Mouse (Mus musculus) liver, adult 2 months (tissue): ENCODE data around the gene Cttnbp2. TPM values are rescaled to one million over a fixed set of nuclear protein-coding genes. Genes with fewer than 3 reads are reported as not detected.

Experiments used
- DNase-seq: peaks from one replicate; pipeline ENCODE4 v3.0.0-alpha.2; 2011; ENCODE audit warnings: low read depth, low spot score; ENCODE audit errors: extremely low read depth
- H3K27ac ChIP-seq: fragments of 200-500 bp; replicated peaks from 2 replicates; pipeline ENCODE4 v1.5.1; 2012; ENCODE audit warnings: low read depth, mild to moderate bottlenecking, control low read depth, inconsistent platforms, low read length; ENCODE audit not compliant: insufficient read depth
- H3K27me3 ChIP-seq: fragments of 200-500 bp; 2 replicates; pipeline ENCODE4 v1.6.1; 2012; ENCODE audit warnings: mild to moderate bottlenecking, moderate library complexity, low read length, inconsistent platforms; ENCODE audit not compliant: control insufficient read depth, insufficient read depth
- H3K36me3 ChIP-seq: fragments of 200-500 bp; 2 replicates; pipeline ENCODE4 v1.6.1; 2012; ENCODE audit warnings: low read length, inconsistent platforms; ENCODE audit not compliant: control insufficient read depth, insufficient read depth
- H3K4me1 ChIP-seq: fragments of 200-500 bp; 2 replicates; pipeline ENCODE4 v1.6.1; 2011; ENCODE audit warnings: low read length; ENCODE audit not compliant: control insufficient read depth, insufficient read depth
- H3K4me3 ChIP-seq: fragments of 200-500 bp; 2 replicates; pipeline ENCODE4 v1.5.1; 2011; ENCODE audit warnings: low read depth, mild to moderate bottlenecking, control low read depth, low read length, moderate library complexity; ENCODE audit not compliant: insufficient read depth
- H3K79me2 ChIP-seq: fragments of 200-500 bp; 2 replicates; pipeline ENCODE4 v1.6.1; 2012; ENCODE audit warnings: inconsistent platforms, mild to moderate bottlenecking, low read length, moderate library complexity; ENCODE audit not compliant: control insufficient read depth, insufficient read depth
- H3K9ac ChIP-seq: fragments of 200-500 bp; 2 replicates; pipeline ENCODE4 v1.6.1; 2012; ENCODE audit warnings: low read depth, mild to moderate bottlenecking, control low read depth, inconsistent platforms, low read length
- CTCF ChIP-seq: fragments of 200-500 bp; IDR thresholded peaks from 2 replicates; pipeline ENCODE4 v1.5.1; 2011; ENCODE audit warnings: low read depth, low read length, control low read depth
- POLR2A ChIP-seq: fragments of 200-500 bp; IDR thresholded peaks from 2 replicates; pipeline ENCODE4 v1.6.1; 2011; ENCODE audit warnings: low read length, control low read depth; ENCODE audit not compliant: insufficient read depth; ENCODE audit errors: extremely low read depth
- WGBS: fragments of 180-500 bp; shearing (Covaris S2); methylation state at CpG from one replicate; pipeline ENCODE4 v1.1.7; 2018; 5-methylcytosine and 5-hydroxymethylcytosine counted together
- polyA plus RNA-seq: library from polyadenylated mRNA; depleted of rRNA; stranded (reverse); fragments of >200 nt; gene quantifications from 2 replicates; pipeline ENCODE4 v1.2.3, GENCODE M21; 2012
- total RNA-seq: library from RNA; depleted of rRNA; stranded (reverse); fragments of >200 nt; gene quantifications from 2 replicates; pipeline ENCODE4 v1.2.3, GENCODE M21; 2014

Cttnbp2 gene
- total and polyA plus RNA-seq, 2 experiments: 0.05 to 0.18 TPM

- TF ChIP-seq POLR2A (no peak), CTCF (no peak)
- H3K4me3 ChIP-seq: no peak overlapping the region
- no peak for DNase-seq
- 82% methylated on average over 6 of the region's 6 CpGs for WGBS
- H3K4me1 ChIP-seq: no peaks in the 10 kb centered on the region
- no peaks in the 10 kb centered on the region for H3K79me2 ChIP-seq
- no peaks in the 10 kb centered on the region for H3K27me3 ChIP-seq
- no peak overlapping the region for H3K27ac ChIP-seq
- no peaks in the 10 kb centered on the region for H3K36me3 ChIP-seq
- H3K9ac ChIP-seq: no peak overlapping the region
These were observed 91.5 kb downstream of the Cttnbp2 start for GRCm38 (mm10) chr6:18423112-18423511.

GRCm38 (mm10) chr6:18421561-18421960 lies 93.1 kb downstream of the Cttnbp2 start:
- 74% methylated on average over 2 of the region's 2 CpGs for WGBS
- Histone ChIP-seq H3K79me2 (no peaks in the 10 kb centered on the region), H3K27me3 (no peaks in the 10 kb centered on the region), H3K4me3 (no peak overlapping the region), H3K27ac (no peak overlapping the region), H3K4me1 (no peaks in the 10 kb centered on the region), H3K36me3 (no peaks in the 10 kb centered on the region), H3K9ac (no peak overlapping the region)
- no peak for TF ChIP-seq CTCF
- TF ChIP-seq POLR2A: no peak
- no peak for DNase-seq

GRCm38 (mm10) chr6:18420660-18421059 lies 94.0 kb downstream of the Cttnbp2 start:
- DNase-seq: no peak
- Histone ChIP-seq H3K4me3 (no peak overlapping the region), H3K4me1 (no peaks in the 10 kb centered on the region), H3K79me2 (no peaks in the 10 kb centered on the region), H3K27ac (no peak overlapping the region), H3K9ac (no peak overlapping the region), H3K36me3 (no peaks in the 10 kb centered on the region), H3K27me3 (no peaks in the 10 kb centered on the region)
- no peak for TF ChIP-seq CTCF
- no peak for TF ChIP-seq POLR2A
- 78% methylated on average over 9 of the region's 9 CpGs for WGBS

GRCm38 (mm10) chr6:18417866-18418454 lies 96.7 kb downstream of the Cttnbp2 start:
- no peak overlapping the region for H3K4me3 ChIP-seq
- no peak for DNase-seq
- TF ChIP-seq CTCF (no peak), POLR2A (no peak)
- H3K9ac ChIP-seq: no peak overlapping the region
- 69% methylated on average over 6 of the region's 6 CpGs for WGBS
- H3K27ac ChIP-seq: no peak overlapping the region
- H3K36me3 ChIP-seq: no peaks in the 10 kb centered on the region
- no peaks in the 10 kb centered on the region for H3K27me3 ChIP-seq
- no peaks in the 10 kb centered on the region for H3K4me1 ChIP-seq
- no peaks in the 10 kb centered on the region for H3K79me2 ChIP-seq

- Histone ChIP-seq H3K27me3 (no peaks in the 10 kb centered on the region), H3K4me3 (no peak overlapping the region), H3K9ac (no peak overlapping the region), H3K36me3 (no peaks in the 10 kb centered on the region), H3K27ac (no peak overlapping the region), H3K4me1 (no peaks in the 10 kb centered on the region), H3K79me2 (no peaks in the 10 kb centered on the region)
- 83% methylated on average over 4 of the region's 4 CpGs for WGBS
- DNase-seq: no peak
- no peak for TF ChIP-seq CTCF
- TF ChIP-seq POLR2A: no peak
These were observed 98.7 kb downstream of the Cttnbp2 start for GRCm38 (mm10) chr6:18415961-18416360.

- Histone ChIP-seq H3K9ac (no peak overlapping the region), H3K79me2 (no peaks in the 10 kb centered on the region), H3K27ac (no peak overlapping the region), H3K4me1 (no peaks in the 10 kb centered on the region), H3K36me3 (no peaks in the 10 kb centered on the region), H3K27me3 (no peaks in the 10 kb centered on the region), H3K4me3 (no peak overlapping the region)
- DNase-seq: no peak
- TF ChIP-seq POLR2A (no peak), CTCF (no peak)
- 94% methylated on average over 1 of the region's 1 CpGs for WGBS
These were observed 103.0 kb downstream of the Cttnbp2 start for GRCm38 (mm10) chr6:18411505-18412225.
